8 mouse cellular contexts compared by ENCODE assay signal in the genomic region with DNA sequence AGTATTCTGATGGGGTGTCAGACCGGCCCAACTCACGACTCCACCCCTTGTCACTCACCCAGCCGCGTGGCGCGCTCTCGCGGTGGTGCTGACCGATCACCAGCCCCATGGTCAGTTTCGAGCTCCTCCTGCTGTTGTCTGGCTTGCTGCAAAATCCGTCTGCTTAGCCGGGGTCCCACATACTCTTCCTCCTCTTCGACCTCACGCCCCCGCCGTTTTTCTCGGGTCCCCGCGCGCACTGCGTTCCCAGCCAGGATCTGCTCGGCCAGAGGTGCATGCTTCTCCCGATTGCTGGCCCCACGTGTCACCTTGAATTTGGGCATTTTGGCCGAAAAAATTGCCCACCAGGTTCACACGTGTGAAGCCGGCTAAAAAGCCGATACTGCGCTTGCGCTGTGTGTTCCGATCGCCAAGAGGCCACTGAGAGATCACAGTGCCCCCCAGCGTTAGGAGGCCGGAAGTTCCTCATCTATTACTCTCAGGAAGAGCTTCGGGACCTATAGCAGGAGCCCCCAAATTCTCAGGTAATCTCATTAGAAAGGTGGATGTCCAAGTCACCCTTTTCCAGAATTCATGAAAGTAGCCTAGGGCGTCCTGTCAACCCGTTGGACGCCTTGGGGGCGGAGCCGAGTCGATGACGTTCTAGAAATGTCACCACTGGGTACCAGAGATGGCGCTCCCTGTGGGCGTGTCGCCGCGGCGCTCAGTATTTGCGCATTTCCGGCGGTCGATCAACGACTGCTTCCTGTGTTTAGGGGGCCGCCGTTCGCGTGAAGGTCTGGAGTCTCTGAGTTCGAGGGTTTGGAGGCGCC. TPM values are rescaled to one million over a fixed set of nuclear protein-coding genes. Genes with fewer than 3 reads are reported as not detected.
DNase-seq lines count a peak whose midpoint lies in the region; ATAC-seq and TF ChIP-seq lines count a peak whose summit lies in the region.

A gene (minus strand): TSS at position 644 of the 812 bp plus-strand sequence.
A gene (plus strand): TSS at position 734 of the 812 bp plus-strand sequence.
A gene (plus strand): TSS at position 741 of the 812 bp plus-strand sequence.

- peaks cover 20% of the 10 kb centered on the region for H3K4me1 ChIP-seq in hindbrain, embryonic 14.5 days (replicated peaks; ENCODE audit: control insufficient read depth, insufficient read depth, low read length)

- H3K36me3 ChIP-seq in hindbrain, embryonic 14.5 days (replicated peaks; ENCODE audit: control insufficient read depth, insufficient read depth), result peaks cover 40% of the 10 kb centered on the region

- peak within 1 kb of the TSS; percentile 95 for H3K4me2 ChIP-seq in hindbrain, embryonic 14.5 days (replicated peaks)

- POLR2A ChIA-PET in Patski (lab: Charles Lee), result interaction anchor here (0.7 to 1.4 kb wide), 2 partner anchors 11 to 1947 kb away, joined by 3 to 4 read pairs; no protein-coding TSS in a partner anchor

- under 1% methylated on average over 59 of the region's 59 CpGs for WGBS in hindbrain, embryonic 14.5 days

- peak; percentile 81 for ATAC-seq in Patski
- ATAC-seq in hindbrain, embryonic 14.5 days (ENCODE audit: low FRiP score), result peak; percentile 96

- H3K9ac ChIP-seq in hindbrain, embryonic 14.5 days, result peak within 1 kb of the TSS; percentile 79

- in situ Hi-C loops in Patski (cut with MboI; ENCODE audit: low pct_unique_long_range_greater_than_20kb), result loop anchor here (5.0 kb wide), 2 partner anchors 99 to 234 kb away; no protein-coding TSS in a partner anchor

- CTCF ChIA-PET in Patski (lab: Charles Lee), result interaction anchor here (0.7 to 3.1 kb wide), 6 partner anchors 10 to 100 kb away, joined by 3 to 17 read pairs (median 4); no protein-coding TSS in a partner anchor

- H3K27me3 ChIP-seq in Patski, result no peaks in the 10 kb centered on the region
- H3K27me3 ChIP-seq in hindbrain, embryonic 14.5 days (ENCODE audit: control insufficient read depth, insufficient read depth, low read length), result no peaks in the 10 kb centered on the region

- H3K4me3 ChIP-seq in hindbrain, embryonic 14.5 days (replicated peaks; ENCODE audit: low read length), result peak within 1 kb of the TSS; percentile 79

- peak within 1 kb of the TSS; percentile 81 for H3K27ac ChIP-seq in hindbrain, embryonic 14.5 days

- peak; percentile 98 for TF ChIP-seq CTCF in Patski (IDR thresholded peaks at IDR 0.05)

- DNase-seq in Patski (ENCODE audit: low read depth, low spot score), result peak; percentile 79
- peak; percentile 98 to 99 for DNase-seq in cerebellum, postnatal 14 days
- peak; percentile 95 for DNase-seq in frontal cortex, postnatal 25 days (ENCODE audit: low spot score in 2 of 2)
- DNase-seq in hindbrain, embryonic 14.5 days (ENCODE audit: low spot score), result peak; percentile 99
- DNase-seq in layer of hippocampus, postnatal 36 days, result peak; percentile 95 to 96
- peak; percentile 98 for DNase-seq in lung, postnatal 36 days
- DNase-seq in retina, postnatal 1 day, result peak; percentile 98
- peak; percentile 93 to 94 for DNase-seq in urinary bladder, adult 18-20 months (ENCODE audit: low spot score in 2 of 2)

- H3K9me3 ChIP-seq in hindbrain, embryonic 14.5 days (ENCODE audit: control insufficient read depth, low read length), result no peaks in the 10 kb centered on the region

RNA-seq across cellular contexts. Expression of the first gene that starts in this region (rescaled TPM):
- 18.2 TPM for polyA plus RNA-seq in Patski (2021)
- 33.3 and 34.3 TPM in 2 replicates for polyA plus RNA-seq in hindbrain, embryonic 14.5 days (2014; fragmentation: Nextera tagmentation; extraction: Ambion mirVana)
- 10 to 100 TPM; 17.2 to 18.3 TPM for total RNA-seq in layer of hippocampus, postnatal 36 days (2021)

RNA-seq across cellular contexts. Expression of the second gene that starts in this region (rescaled TPM):
- polyA plus RNA-seq in Patski (2021), result 36.3 TPM
- polyA plus RNA-seq in hindbrain, embryonic 14.5 days (2014; fragmentation: Nextera tagmentation; extraction: Ambion mirVana), result 42.3 and 44.7 TPM in 2 replicates
- total RNA-seq in layer of hippocampus, postnatal 36 days (2021), result 10 to 100 TPM; 34.1 to 40.4 TPM

RNA-seq across cellular contexts. Expression of the third gene that starts in this region (rescaled TPM):
- polyA plus RNA-seq in Patski (2021), result 2.4 TPM
- 3.0 and 3.1 TPM in 2 replicates for polyA plus RNA-seq in hindbrain, embryonic 14.5 days (2014; fragmentation: Nextera tagmentation; extraction: Ambion mirVana)
- total RNA-seq in layer of hippocampus, postnatal 36 days (2021), result 1 to 10 TPM; 5.3 to 5.4 TPM

Comparison
In these comparisons a context has a peak if more than half of its experiments do, and no peak if none do; other contexts are left out.
1. Peak in every context shown above with its lines: DNase-seq, ATAC-seq, H3K4me3 ChIP-seq and H3K27ac ChIP-seq.